Mouse (Mus musculus) spleen, adult 2 months (tissue): ENCODE data around the gene Gmppb.

ENCODE experiments used
- CTCF ChIP-seq: fragments of 200-500 bp; IDR thresholded peaks from 2 replicates; pipeline ENCODE4 v1.5.1; 2011; ENCODE audit warnings: mild to moderate bottlenecking, inconsistent platforms; ENCODE audit not compliant: insufficient read depth, insufficient read length, insufficient replicate concordance; ENCODE audit errors: extremely low read depth
- POLR2A ChIP-seq: fragments of 200-500 bp; IDR thresholded peaks from 2 replicates; pipeline ENCODE4 v1.6.1; 2011; ENCODE audit warnings: low read depth, low read length, inconsistent platforms

DNA sequence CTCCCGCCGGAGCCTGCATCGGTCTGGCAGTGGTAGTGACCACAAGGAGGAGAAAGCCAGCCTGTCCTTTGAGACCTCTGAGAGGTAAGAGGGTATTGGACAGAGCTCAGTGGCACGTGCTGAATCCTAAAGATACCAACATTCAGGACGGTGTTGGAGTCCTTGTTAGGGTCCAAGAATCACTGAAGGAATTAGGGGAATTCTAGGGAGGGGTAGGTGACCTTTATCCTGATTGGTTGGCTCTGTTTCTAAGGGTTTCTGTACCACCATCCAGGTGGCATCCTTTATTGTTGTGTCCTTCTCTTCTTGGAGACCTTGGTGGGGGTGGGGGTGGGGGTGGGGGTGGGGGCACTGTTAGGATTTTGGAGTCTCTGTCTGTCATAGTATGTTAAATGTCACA lies 16.9 kb upstream of the Gmppb start:
- no peak for TF ChIP-seq POLR2A
- TF ChIP-seq CTCF = no peak
